9 mouse cellular contexts compared by ENCODE assay signal in genomic region chr1:54557301-54558229, GRCm38 (mm10). TPM values are rescaled to one million over a fixed set of nuclear protein-coding genes. Genes with fewer than 3 reads are reported as not detected.
DNase-seq lines count a peak whose midpoint lies in the region; ATAC-seq and TF ChIP-seq lines count a peak whose summit lies in the region.
"Had no signal": no experiment of that assay in that cellular context is flagged by ENCODE, and none has a peak within 500 bp of the region (broad histone marks: within the 10 kb centered on the region; RNA-seq: fewer than 3 reads in every experiment).

TSS of gene Pgap1 (minus strand) at chr1:54557684.

- H3K27me3 ChIP-seq in heart, embryonic 13.5 days (replicated peaks): no peaks in the 10 kb centered on the region
- H3K27me3 ChIP-seq in kidney, postnatal 0 days (ENCODE audit: insufficient read depth, low read length): no peaks in the 10 kb centered on the region
- H3K27me3 ChIP-seq in liver, adult 2 months (ENCODE audit: control insufficient read depth, insufficient read depth, low read length): no peaks in the 10 kb centered on the region

- peak; percentile 83 for DNase-seq in 3T3-L1 (ENCODE audit: low read depth, low spot score)
- peak; percentile 89 for DNase-seq in kidney, postnatal 0 days (ENCODE audit: low spot score)
- DNase-seq in liver, adult 2 months (ENCODE audit: extremely low read depth, low read depth, low spot score): peak; percentile 76
- peak; percentile 85 to 89 for DNase-seq in spleen, postnatal 36 days (ENCODE audit: low spot score in 2 of 2)

- H3K36me3 ChIP-seq in heart, embryonic 13.5 days: no peaks in the 10 kb centered on the region
- no peaks in the 10 kb centered on the region for H3K36me3 ChIP-seq in kidney, postnatal 0 days (ENCODE audit: insufficient read depth, low read length)
- H3K36me3 ChIP-seq in liver, adult 2 months (ENCODE audit: control insufficient read depth, insufficient read depth, low read length): no peaks in the 10 kb centered on the region

- peak; percentile 89 for ATAC-seq in heart, embryonic 13.5 days (ENCODE audit: extremely low read depth, insufficient number of reproducible peaks, low FRiP score, low TSS enrichment)
- peak; percentile 99 for ATAC-seq in kidney, postnatal 0 days (replicated peaks; ENCODE audit: low FRiP score, low read depth)
- peak; percentile 69 for ATAC-seq in monocyte, adult 5-6 weeks (replicated peaks; ENCODE audit: insufficient number of reproducible peaks, low FRiP score, low TSS enrichment, poor library complexity, severe bottlenecking)

- no peaks in the 10 kb centered on the region; the same call in 1 of the 2 replicates for H3K4me1 ChIP-seq in bone marrow, adult 2 months (ENCODE audit: control insufficient read depth, insufficient read depth, low read length)
- no peaks in the 10 kb centered on the region for H3K4me1 ChIP-seq in embryonic fibroblast, embryonic 13.5 days (ENCODE audit: control insufficient read depth, insufficient read depth, low read length)
- peaks cover 13% of the 10 kb centered on the region for H3K4me1 ChIP-seq in heart, embryonic 13.5 days
- H3K4me1 ChIP-seq in kidney, postnatal 0 days (replicated peaks; ENCODE audit: insufficient read depth, low read length): no peaks in the 10 kb centered on the region
- H3K4me1 ChIP-seq in liver, adult 2 months (ENCODE audit: control insufficient read depth, insufficient read depth, low read length): no peaks in the 10 kb centered on the region

- H3K4me3 ChIP-seq in bone marrow, adult 2 months (replicated peaks; ENCODE audit: control insufficient read depth, low read depth, low read length): peak within 1 kb of the TSS; percentile 88
- H3K4me3 ChIP-seq in embryonic fibroblast, embryonic 13.5 days (ENCODE audit: insufficient read depth, low read length): peak within 1 kb of the TSS; percentile 88
- peak within 1 kb of the TSS; percentile 85 for H3K4me3 ChIP-seq in heart, embryonic 13.5 days
- peak within 1 kb of the TSS; percentile 68 for H3K4me3 ChIP-seq in kidney, postnatal 0 days (replicated peaks; ENCODE audit: low read depth, low read length)
- H3K4me3 ChIP-seq in liver, adult 2 months (ENCODE audit: insufficient read depth, low read depth, low read length): peak within 1 kb of the TSS; percentile 84

- peak within 1 kb of the TSS; percentile 97 for H3K4me2 ChIP-seq in heart, embryonic 13.5 days
- peak within 1 kb of the TSS; percentile 98 for H3K4me2 ChIP-seq in kidney, postnatal 0 days (ENCODE audit: low read length)

- H3K27ac ChIP-seq in bone marrow, adult 2 months (ENCODE audit: control insufficient read depth, insufficient read depth, low read depth, low read length, poor library complexity): peak within 1 kb of the TSS; percentile 32; the same call in 1 of the 2 replicates
- no peak within 1 kb of the TSS for H3K27ac ChIP-seq in embryonic fibroblast, embryonic 13.5 days (ENCODE audit: insufficient read depth, low read length)
- peak within 1 kb of the TSS; percentile 78 for H3K27ac ChIP-seq in heart, embryonic 13.5 days (replicated peaks)
- peak within 1 kb of the TSS; percentile 64 for H3K27ac ChIP-seq in kidney, postnatal 0 days
- peak within 1 kb of the TSS; percentile 49 for H3K27ac ChIP-seq in liver, adult 2 months (replicated peaks; ENCODE audit: insufficient read depth, low read depth, low read length)

- TF ChIP-seq POLR2A in bone marrow, adult 2 months (IDR thresholded peaks at IDR 0.05; ENCODE audit: borderline replicate concordance, control insufficient read depth, low read depth, low read length): peak; percentile 34; the same call in 1 of the 2 replicates
- TF ChIP-seq POLR2A in embryonic fibroblast, embryonic 13.5 days (IDR thresholded peaks at IDR 0.05; ENCODE audit: low read depth, low read length): peak; percentile 73
- peak; percentile 54; the same call in 1 of the 2 replicates for TF ChIP-seq POLR2A in liver, adult 2 months (IDR thresholded peaks at IDR 0.05; ENCODE audit: extremely low read depth, insufficient read depth, low read length)

- peaks cover 3% of the 10 kb centered on the region; the same call in 1 of the 2 replicates for H3K79me2 ChIP-seq in liver, adult 2 months (ENCODE audit: control insufficient read depth, insufficient read depth, low read length)

- 1% methylated on average over 59 of the region's 59 CpGs for WGBS in bone marrow, adult 2 months
- WGBS in heart, embryonic 13.5 days: under 1% methylated on average over 57 of the region's 59 CpGs
- under 1% methylated on average over 55 of the region's 59 CpGs for WGBS in kidney, postnatal 0 days
- under 1% methylated on average over 56 of the region's 59 CpGs for WGBS in liver, adult 2 months

- no peaks in the 10 kb centered on the region for H3K9me3 ChIP-seq in heart, embryonic 13.5 days
- H3K9me3 ChIP-seq in kidney, postnatal 0 days (replicated peaks; ENCODE audit: low read length): no peaks in the 10 kb centered on the region

- no peak for TF ChIP-seq CTCF in bone marrow, adult 2 months (IDR thresholded peaks at IDR 0.05; ENCODE audit: control insufficient read depth, insufficient read depth, low read length)
- TF ChIP-seq CTCF in embryonic fibroblast, embryonic 13.5 days (IDR thresholded peaks at IDR 0.05; ENCODE audit: borderline replicate concordance, insufficient read depth, low read length): no peak
- no peak for TF ChIP-seq CTCF in kidney, postnatal 0 days (IDR thresholded peaks at IDR 0.05; ENCODE audit: low read depth)
- TF ChIP-seq CTCF in liver, adult 2 months (IDR thresholded peaks at IDR 0.05; ENCODE audit: low read depth, low read length): no peak

- peak within 1 kb of the TSS; percentile 89 for H3K9ac ChIP-seq in heart, embryonic 13.5 days
- H3K9ac ChIP-seq in kidney, postnatal 0 days (ENCODE audit: low read depth, low read length): peak within 1 kb of the TSS; percentile 63
- H3K9ac ChIP-seq in liver, adult 2 months (ENCODE audit: low read depth, low read length): peak within 1 kb of the TSS; percentile 75

RNA-seq across cellular contexts. Expression of gene Pgap1, which starts in this region (rescaled TPM):
- polyA plus RNA-seq in bone marrow, adult 2 months (2011; ENCODE audit: insufficient read depth, insufficient read length, low replicate concordance, missing spikeins): 1.1 and 2.4 TPM in 2 replicates
- 5.8 and 7.7 TPM in 2 replicates for polyA plus RNA-seq in embryonic fibroblast, embryonic 13.5 days (2011; ENCODE audit: insufficient read length, low read depth, missing spikeins)
- 3.0 and 3.8 TPM in 2 replicates for polyA plus RNA-seq in heart, embryonic 13.5 days (2015; fragmentation: Nextera tagmentation; extraction: Ambion mirVana)
- polyA plus RNA-seq in kidney, postnatal 0 days (2015; fragmentation: Nextera tagmentation; extraction: Ambion mirVana): 5.5 and 6.9 TPM in 2 replicates
- total RNA-seq in liver, adult 2 months (2014; rRNA removed): 11.7 and 15.0 TPM in 2 replicates
- polyA plus RNA-seq in liver, adult 2 months (2012; rRNA removed): 1.5 and 1.6 TPM in 2 replicates
- total RNA-seq in monocyte, adult 5-6 weeks (2017): 18.9 to 23.0 TPM (median 21.4 TPM) in 3 replicates
- total RNA-seq: MEL had no signal
